Mouse (Mus musculus): ENCODE measurements around the gene Capg. TPM values are rescaled to one million over a fixed set of nuclear protein-coding genes. Genes with fewer than 3 reads are reported as not detected.

The Capg gene
- polyA plus RNA-seq, 1 experiment from 2014 or later = 8.6 TPM

- Histone ChIP-seq H3K4me2 (ENCODE audit: low read length) (no peak overlapping the region), H3K9me3 (ENCODE audit: control insufficient read depth, low read length) (no peaks in the 10 kb centered on the region), H3K9ac (replicated peaks; ENCODE audit: low read length) (no peak overlapping the region), H3K4me3 (replicated peaks; ENCODE audit: low read depth, low read length) (no peak overlapping the region), H3K27ac (replicated peaks; ENCODE audit: low read depth, low read length) (no peak overlapping the region), H3K4me1 (ENCODE audit: control insufficient read depth, insufficient read depth, low read length) (no peaks in the 10 kb centered on the region), H3K36me3 (ENCODE audit: control insufficient read depth, insufficient read depth, low read length) (0 out of 2 replicates have a peak, but pooled peaks cover 5% of the 10 kb centered on the region), H3K27me3 (ENCODE audit: control insufficient read depth, insufficient read depth, low read length) (no peaks in the 10 kb centered on the region)
- no peak for DNase-seq
- 87% methylated on average over 5 of the region's 5 CpGs for WGBS
- no peak for ATAC-seq (ENCODE audit: low FRiP score, low TSS enrichment)
Measured at GRCm38 (mm10) chr6:72567508-72567907, 23.3 kb downstream of the Capg start.

DNA sequence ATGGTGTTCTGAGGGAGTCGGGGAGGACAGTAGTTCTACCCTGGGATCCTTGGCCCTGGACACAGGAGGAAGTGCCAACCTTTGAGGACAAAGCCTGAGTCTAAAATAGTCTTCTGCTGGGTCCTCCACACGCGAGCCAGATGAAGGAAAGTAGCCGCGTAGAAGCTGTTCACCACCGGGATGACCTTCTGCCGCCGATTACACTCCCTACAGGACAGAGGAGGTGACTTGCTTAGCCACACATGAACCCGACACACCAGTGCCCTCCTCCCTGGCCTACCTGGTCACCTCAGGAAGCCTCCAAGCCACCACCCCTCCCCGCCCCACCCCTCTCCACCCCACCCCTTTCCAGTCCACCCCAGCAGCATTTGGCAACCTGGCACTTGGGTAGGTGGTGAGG is 24.5 kb downstream of the Capg start:
- no peak overlapping the region for H3K4me2 ChIP-seq (ENCODE audit: low read length)
- H3K9me3 ChIP-seq (ENCODE audit: control insufficient read depth, low read length) = no peaks in the 10 kb centered on the region
- H3K27me3 ChIP-seq (ENCODE audit: control insufficient read depth, insufficient read depth, low read length) = no peaks in the 10 kb centered on the region
- DNase-seq (no peak), ATAC-seq (ENCODE audit: low FRiP score, low TSS enrichment) (no peak)
- H3K4me3 ChIP-seq (replicated peaks; ENCODE audit: low read depth, low read length) = no peak overlapping the region
- H3K4me1 ChIP-seq (ENCODE audit: control insufficient read depth, insufficient read depth, low read length) = no peaks in the 10 kb centered on the region
- 95% methylated on average over 10 of the region's 10 CpGs for WGBS
- no peak overlapping the region for H3K27ac ChIP-seq (replicated peaks; ENCODE audit: low read depth, low read length)
- no peak overlapping the region for H3K9ac ChIP-seq (replicated peaks; ENCODE audit: low read length)
- H3K36me3 ChIP-seq (ENCODE audit: control insufficient read depth, insufficient read depth, low read length) = 0 out of 2 replicates have a peak, but pooled peaks cover 5% of the 10 kb centered on the region

DNA sequence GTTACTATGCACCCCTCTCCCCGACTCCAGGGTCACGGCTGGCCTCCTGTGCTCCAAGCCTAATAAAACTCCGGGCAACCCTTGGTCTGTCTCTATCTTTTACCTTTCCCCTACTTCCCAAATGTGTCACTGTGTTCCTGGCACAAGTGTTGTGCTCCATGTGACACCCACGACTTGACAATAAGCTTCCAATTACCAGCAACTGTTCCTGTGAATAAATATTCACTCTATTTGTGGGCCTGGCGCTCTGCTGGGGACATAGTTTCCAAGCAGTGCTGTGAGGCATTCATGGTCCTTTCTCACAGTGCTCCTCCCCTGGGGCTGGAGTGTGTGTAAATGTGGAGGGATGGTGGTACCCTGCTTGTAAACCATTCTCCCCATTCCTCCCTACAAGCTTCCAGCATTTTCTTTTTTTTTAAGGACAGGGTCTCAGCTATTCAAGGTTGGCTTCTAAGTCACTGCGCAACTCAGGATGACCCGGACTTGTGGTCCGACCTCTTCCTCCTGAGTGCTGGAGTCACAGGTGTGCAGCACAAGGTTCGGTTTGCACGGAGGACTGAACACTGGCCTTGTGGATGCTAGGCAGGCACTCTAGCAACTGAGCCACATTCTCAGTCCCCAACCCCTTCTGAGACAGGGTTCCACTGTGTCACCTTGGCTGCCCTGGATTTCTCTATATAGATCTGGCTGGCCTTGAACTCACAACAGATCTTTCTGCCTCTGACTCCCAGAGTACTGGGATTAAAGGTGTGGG is 26.6 kb downstream of the Capg start:
- H3K9me3 ChIP-seq (ENCODE audit: control insufficient read depth, low read length) = no peaks in the 10 kb centered on the region
- H3K9ac ChIP-seq (replicated peaks; ENCODE audit: low read length) = no peak overlapping the region

DNA sequence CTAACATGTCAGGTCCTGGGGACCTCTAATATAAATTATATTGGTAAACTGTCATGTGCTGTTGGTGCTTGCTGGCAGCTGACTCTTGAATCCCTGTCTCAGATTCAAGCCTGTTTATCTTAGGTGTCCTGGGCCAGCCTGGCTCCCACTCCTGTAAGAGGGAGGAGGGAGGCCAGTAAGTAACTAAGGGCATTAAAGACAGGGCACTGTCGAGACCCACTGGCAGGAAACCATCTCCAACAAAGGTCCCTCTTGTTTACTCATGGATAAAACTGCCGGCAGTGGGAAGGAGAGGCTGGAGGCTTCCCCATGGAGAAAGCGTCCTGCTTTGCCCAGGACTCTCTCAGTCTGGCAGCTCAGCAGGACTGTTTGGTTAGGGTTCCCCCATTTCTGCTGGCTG is 27.6 kb downstream of the Capg start:
- Histone ChIP-seq H3K4me3 (replicated peaks; ENCODE audit: low read depth, low read length) (no peak overlapping the region), H3K27me3 (ENCODE audit: control insufficient read depth, insufficient read depth, low read length) (no peaks in the 10 kb centered on the region), H3K4me1 (ENCODE audit: control insufficient read depth, insufficient read depth, low read length) (no peaks in the 10 kb centered on the region), H3K9me3 (ENCODE audit: control insufficient read depth, low read length) (no peaks in the 10 kb centered on the region), H3K9ac (replicated peaks; ENCODE audit: low read length) (no peak overlapping the region), H3K4me2 (ENCODE audit: low read length) (no peak overlapping the region), H3K36me3 (ENCODE audit: control insufficient read depth, insufficient read depth, low read length) (peaks cover 21% of the 10 kb centered on the region), H3K27ac (replicated peaks; ENCODE audit: low read depth, low read length) (no peak overlapping the region)
- no peak for ATAC-seq (ENCODE audit: low FRiP score, low TSS enrichment)
- no peak for DNase-seq
- 50% methylated on average over 3 of the region's 3 CpGs for WGBS

More for the DNA sequence above, 26.6 kb downstream of the Capg start:
- no peak for DNase-seq
- no peaks in the 10 kb centered on the region for H3K4me1 ChIP-seq (ENCODE audit: control insufficient read depth, insufficient read depth, low read length)
- H3K4me3 ChIP-seq (replicated peaks; ENCODE audit: low read depth, low read length) = no peak overlapping the region
- no peaks in the 10 kb centered on the region for H3K27me3 ChIP-seq (ENCODE audit: control insufficient read depth, insufficient read depth, low read length)
- no peak for ATAC-seq (ENCODE audit: low FRiP score, low TSS enrichment)
- H3K27ac ChIP-seq (replicated peaks; ENCODE audit: low read depth, low read length) = no peak overlapping the region
- H3K4me2 ChIP-seq (ENCODE audit: low read length) = no peak overlapping the region
- H3K36me3 ChIP-seq (ENCODE audit: control insufficient read depth, insufficient read depth, low read length) = peaks cover 18% of the 10 kb centered on the region
- WGBS = 85% methylated on average over 10 of the region's 10 CpGs

GRCm38 (mm10) chr6:72576041-72576440 is 31.9 kb downstream of the Capg start:
- Histone ChIP-seq H3K4me3 (replicated peaks; ENCODE audit: low read depth, low read length) (no peak overlapping the region), H3K4me1 (ENCODE audit: control insufficient read depth, insufficient read depth, low read length) (no peaks in the 10 kb centered on the region), H3K27me3 (ENCODE audit: control insufficient read depth, insufficient read depth, low read length) (no peaks in the 10 kb centered on the region), H3K27ac (replicated peaks; ENCODE audit: low read depth, low read length) (no peak overlapping the region), H3K36me3 (ENCODE audit: control insufficient read depth, insufficient read depth, low read length) (peaks cover 36% of the 10 kb centered on the region), H3K9me3 (ENCODE audit: control insufficient read depth, low read length) (no peaks in the 10 kb centered on the region), H3K4me2 (ENCODE audit: low read length) (no peak overlapping the region), H3K9ac (replicated peaks; ENCODE audit: low read length) (no peak overlapping the region)
- ATAC-seq (ENCODE audit: low FRiP score, low TSS enrichment) (no peak), DNase-seq (no peak)
- WGBS = 96% methylated on average over 3 of the region's 3 CpGs

DNA sequence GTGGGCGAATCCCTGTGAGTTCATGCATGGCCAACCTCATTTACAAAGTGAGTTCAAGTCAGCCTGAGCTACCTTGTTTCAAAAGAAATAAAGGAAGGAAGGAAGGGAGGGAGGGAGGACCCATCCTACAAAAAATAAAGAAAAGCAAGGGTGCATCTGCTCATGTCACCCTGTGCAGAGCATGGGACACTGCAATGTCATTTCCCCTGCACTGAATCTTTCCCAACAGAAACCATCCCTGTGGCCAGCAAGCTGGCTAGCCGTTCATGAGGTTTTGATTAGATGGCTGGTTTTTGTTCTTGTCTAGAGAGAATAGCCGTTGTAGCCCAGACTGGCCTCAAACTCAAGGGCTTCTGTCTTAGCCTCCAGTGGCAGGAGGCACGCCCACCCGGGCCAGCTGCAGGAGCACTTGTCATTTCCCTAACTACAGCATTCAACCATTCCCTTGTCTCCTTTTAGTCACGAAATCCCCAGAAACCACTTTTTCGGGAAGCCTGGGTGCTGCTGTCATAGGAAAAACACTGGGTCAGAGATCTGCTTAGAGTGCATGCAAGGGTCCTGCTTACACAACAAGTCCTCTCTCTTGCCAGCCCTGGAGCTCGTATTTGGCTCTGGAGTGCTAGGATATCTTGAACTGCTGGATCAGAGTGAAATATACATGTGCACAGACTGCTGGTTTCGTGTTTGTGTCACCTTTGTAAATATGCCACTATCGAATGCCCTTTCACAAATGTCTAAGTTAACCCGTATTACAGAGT is 37.6 kb downstream of the Capg start:
- no peak for ATAC-seq (ENCODE audit: low FRiP score, low TSS enrichment)
- Histone ChIP-seq H3K4me3 (replicated peaks; ENCODE audit: low read depth, low read length) (no peak overlapping the region), H3K4me1 (ENCODE audit: control insufficient read depth, insufficient read depth, low read length) (no peaks in the 10 kb centered on the region), H3K9me3 (ENCODE audit: control insufficient read depth, low read length) (no peaks in the 10 kb centered on the region), H3K27me3 (ENCODE audit: control insufficient read depth, insufficient read depth, low read length) (no peaks in the 10 kb centered on the region), H3K36me3 (ENCODE audit: control insufficient read depth, insufficient read depth, low read length) (peaks cover 28% of the 10 kb centered on the region; the same call in 1 of the 2 replicates), H3K27ac (replicated peaks; ENCODE audit: low read depth, low read length) (no peak overlapping the region), H3K9ac (replicated peaks; ENCODE audit: low read length) (no peak overlapping the region), H3K4me2 (ENCODE audit: low read length) (no peak overlapping the region)
- WGBS = 73% methylated on average over 11 of the region's 11 CpGs
- no peak for DNase-seq

DNA sequence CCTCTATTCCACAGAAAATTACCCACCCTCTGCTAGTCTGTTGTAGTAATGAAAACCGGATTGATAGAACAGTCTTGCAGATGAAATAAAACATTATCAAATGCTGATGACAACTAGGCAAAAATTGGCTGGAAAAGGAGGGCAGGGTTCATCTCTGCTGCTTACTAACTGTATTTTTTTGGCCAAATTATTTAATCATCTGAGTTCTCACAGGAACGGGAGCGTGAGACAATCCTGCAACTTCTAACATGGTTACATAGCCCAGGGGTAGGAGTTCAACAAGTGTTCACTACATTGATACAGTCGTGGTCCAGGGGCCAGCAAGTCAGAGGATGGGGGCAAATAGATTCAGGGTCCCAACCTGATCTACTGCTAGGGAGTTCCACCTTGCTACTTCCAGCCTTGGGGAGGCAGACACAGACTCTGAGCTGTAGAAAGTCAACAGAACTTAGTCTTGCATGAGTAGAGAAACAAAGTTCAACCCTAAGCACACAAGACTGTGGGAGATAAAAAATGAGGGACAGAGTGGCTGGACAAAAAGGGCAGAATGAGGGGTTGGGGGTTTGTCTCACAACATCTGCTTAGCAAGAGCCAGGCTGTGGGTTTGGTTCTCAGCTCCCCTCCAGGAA is 39.1 kb downstream of the Capg start:
- H3K4me1 ChIP-seq (ENCODE audit: control insufficient read depth, insufficient read depth, low read length) = no peaks in the 10 kb centered on the region
- 90% methylated on average over 4 of the region's 4 CpGs for WGBS
- DNase-seq = no peak
- H3K4me2 ChIP-seq (ENCODE audit: low read length) = no peak overlapping the region
- H3K4me3 ChIP-seq (replicated peaks; ENCODE audit: low read depth, low read length) = no peak overlapping the region
- H3K9me3 ChIP-seq (ENCODE audit: control insufficient read depth, low read length) = no peaks in the 10 kb centered on the region
- peaks cover 22% of the 10 kb centered on the region; the same call in 1 of the 2 replicates for H3K36me3 ChIP-seq (ENCODE audit: control insufficient read depth, insufficient read depth, low read length)
- no peak overlapping the region for H3K9ac ChIP-seq (replicated peaks; ENCODE audit: low read length)
- no peaks in the 10 kb centered on the region for H3K27me3 ChIP-seq (ENCODE audit: control insufficient read depth, insufficient read depth, low read length)
- H3K27ac ChIP-seq (replicated peaks; ENCODE audit: low read depth, low read length) = no peak overlapping the region
- ATAC-seq (ENCODE audit: low FRiP score, low TSS enrichment) = no peak

DNA sequence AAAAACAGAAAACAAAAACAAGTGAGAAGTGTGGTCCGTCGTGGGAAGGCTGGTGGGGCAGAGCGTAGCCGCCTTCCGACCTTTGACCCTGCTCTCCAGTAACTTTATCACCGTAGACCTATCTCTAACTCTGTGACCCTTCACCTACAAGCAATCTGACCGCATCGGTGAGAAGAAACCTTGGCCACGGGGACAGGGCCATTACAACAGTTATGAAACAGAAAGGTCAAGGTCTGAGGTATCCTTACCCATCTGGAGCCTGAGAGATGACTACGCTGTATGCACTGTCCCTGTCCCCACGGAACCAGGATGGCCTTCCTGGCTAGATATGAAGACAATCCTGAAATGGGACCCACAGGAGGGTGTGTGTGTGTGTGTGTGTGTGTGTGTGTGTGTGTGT is 40.0 kb downstream of the Capg start:
- Histone ChIP-seq H3K27me3 (ENCODE audit: control insufficient read depth, insufficient read depth, low read length) (no peaks in the 10 kb centered on the region), H3K9me3 (ENCODE audit: control insufficient read depth, low read length) (no peaks in the 10 kb centered on the region), H3K27ac (replicated peaks; ENCODE audit: low read depth, low read length) (no peak overlapping the region), H3K4me2 (ENCODE audit: low read length) (no peak overlapping the region), H3K4me3 (replicated peaks; ENCODE audit: low read depth, low read length) (no peak overlapping the region), H3K9ac (replicated peaks; ENCODE audit: low read length) (no peak overlapping the region), H3K36me3 (ENCODE audit: control insufficient read depth, insufficient read depth, low read length) (peaks cover 14% of the 10 kb centered on the region; the same call in 1 of the 2 replicates), H3K4me1 (ENCODE audit: control insufficient read depth, insufficient read depth, low read length) (no peaks in the 10 kb centered on the region)
- no peak for ATAC-seq (ENCODE audit: low FRiP score, low TSS enrichment)
- 92% methylated on average over 11 of the region's 11 CpGs for WGBS
- DNase-seq = no peak

Data from midbrain, embryonic 14.5 days (tissue).